Mouse (Mus musculus) forebrain, embryonic 15.5 days (tissue): ENCODE measurements around the gene Ric8a. TPM values are rescaled to one million over a fixed set of nuclear protein-coding genes. Genes with fewer than 3 reads are reported as not detected.

Experiments
- ATAC-seq: fragments of 200-750 bp; cut with Nextera tagmentation; replicated peaks from 2 replicates; pipeline ENCODE4 v1.8.0; 2017; ENCODE audit warnings: mild to moderate bottlenecking, moderate TSS enrichment, moderate library complexity
- H3K27ac ChIP-seq: fragments of 300-500 bp; sonication (generic); replicated peaks from 2 replicates; pipeline ENCODE4 v1.5.1; 2015; ENCODE audit warnings: mild to moderate bottlenecking, inconsistent platforms
- H3K27me3 ChIP-seq: fragments of 300-500 bp; sonication (generic); 2 replicates; pipeline ENCODE4 v1.6.1; 2015; ENCODE audit warnings: inconsistent platforms
- H3K36me3 ChIP-seq: fragments of 300-500 bp; sonication (generic); 2 replicates; pipeline ENCODE4 v1.6.1; 2015; ENCODE audit warnings: mild to moderate bottlenecking, inconsistent platforms
- H3K4me1 ChIP-seq: fragments of 300-500 bp; sonication (generic); 2 replicates; pipeline ENCODE4 v1.6.1; 2015; ENCODE audit warnings: inconsistent platforms
- H3K4me2 ChIP-seq: fragments of 300-500 bp; sonication (generic); replicated peaks from 2 replicates; pipeline ENCODE4 v1.6.1; 2015; ENCODE audit warnings: mild to moderate bottlenecking, inconsistent platforms
- H3K4me3 ChIP-seq: fragments of 300-500 bp; sonication (generic); 2 replicates; pipeline ENCODE4 v1.5.1; 2015; ENCODE audit warnings: mild to moderate bottlenecking, inconsistent platforms
- H3K9ac ChIP-seq: fragments of 300-500 bp; sonication (generic); replicated peaks from 2 replicates; pipeline ENCODE4 v1.6.1; 2015; ENCODE audit warnings: mild to moderate bottlenecking, inconsistent platforms
- H3K9me3 ChIP-seq: fragments of 300-500 bp; sonication (generic); 2 replicates; pipeline ENCODE4 v1.6.1; 2016; ENCODE audit warnings: inconsistent platforms
- WGBS: fragments of 180-500 bp; shearing (Covaris S2); methylation state at CpG from one replicate; pipeline ENCODE4 v1.1.7; 2015; ENCODE audit warnings: mixed read lengths; 5-methylcytosine and 5-hydroxymethylcytosine counted together
- polyA plus RNA-seq: library from polyadenylated mRNA; unstranded; fragments of >200 nt; fragmentation: Nextera tagmentation; extraction: Ambion mirVana; gene quantifications from 2 replicates; pipeline ENCODE4 v1.2.1, GENCODE M21; 2015

Ric8a gene
- polyA plus RNA-seq, 1 experiment from 2014 or later: 96.9 TPM

- no peaks in the 10 kb centered on the region for H3K36me3 ChIP-seq
- no peak within 1 kb of the TSS for H3K4me2 ChIP-seq
- H3K27ac ChIP-seq: no peak within 1 kb of the TSS
- no peaks in the 10 kb centered on the region for H3K9me3 ChIP-seq
- H3K4me1 ChIP-seq: peaks cover 7% of the 10 kb centered on the region; the same call in 1 of the 2 replicates
- H3K4me3 ChIP-seq: no peak within 1 kb of the TSS
- 46% methylated on average over 20 of the region's 20 CpGs for WGBS
- ATAC-seq: no peak
- no peak within 1 kb of the TSS for H3K9ac ChIP-seq
- H3K27me3 ChIP-seq: no peaks in the 10 kb centered on the region
These were observed 21.6 kb upstream of the Ric8a start, which contains the start of gene Urah for GRCm38 (mm10) chr7:140834968-140835757. TSS of gene Urah (plus strand) at chr7:140835018.

- H3K9me3 ChIP-seq: no peaks in the 10 kb centered on the region
- ATAC-seq: no peak
- H3K9ac ChIP-seq: no peak overlapping the region
- H3K36me3 ChIP-seq: no peaks in the 10 kb centered on the region
- H3K27me3 ChIP-seq: no peaks in the 10 kb centered on the region
- H3K4me1 ChIP-seq: peaks cover 7% of the 10 kb centered on the region; the same call in 1 of the 2 replicates
- no peak overlapping the region for H3K27ac ChIP-seq
- 72% methylated on average over 2 of the region's 2 CpGs for WGBS
- H3K4me2 ChIP-seq: no peak overlapping the region
- no peak overlapping the region for H3K4me3 ChIP-seq
These were observed 21.0 kb upstream of the Ric8a start for GRCm38 (mm10) chr7:140835758-140836087.

GRCm38 (mm10) chr7:140836243-140837115, 20.3 kb upstream of the Ric8a start:
- WGBS: 81% methylated on average over 9 of the region's 9 CpGs
- no peak for ATAC-seq
- no peak overlapping the region for H3K4me2 ChIP-seq
- no peak overlapping the region for H3K4me3 ChIP-seq
- no peaks in the 10 kb centered on the region for H3K36me3 ChIP-seq
- H3K4me1 ChIP-seq: peaks cover 7% of the 10 kb centered on the region; the same call in 1 of the 2 replicates
- no peak overlapping the region for H3K9ac ChIP-seq
- H3K9me3 ChIP-seq: no peaks in the 10 kb centered on the region
- no peaks in the 10 kb centered on the region for H3K27me3 ChIP-seq
- H3K27ac ChIP-seq: no peak overlapping the region

GRCm38 (mm10) chr7:140839556-140839955, 17.2 kb upstream of the Ric8a start:
- no peaks in the 10 kb centered on the region for H3K36me3 ChIP-seq
- 66% methylated on average over 5 of the region's 5 CpGs for WGBS
- H3K27ac ChIP-seq: no peak overlapping the region
- ATAC-seq: no peak
- no peaks in the 10 kb centered on the region for H3K9me3 ChIP-seq
- H3K4me2 ChIP-seq: no peak overlapping the region
- H3K4me3 ChIP-seq: no peak overlapping the region
- H3K9ac ChIP-seq: no peak overlapping the region
- peaks cover 7% of the 10 kb centered on the region; the same call in 1 of the 2 replicates for H3K4me1 ChIP-seq
- H3K27me3 ChIP-seq: peaks cover 3% of the 10 kb centered on the region; the same call in 1 of the 2 replicates

GRCm38 (mm10) chr7:140840750-140841735, 15.7 kb upstream of the Ric8a start:
- Histone ChIP-seq H3K36me3 (no peaks in the 10 kb centered on the region), H3K27me3 (peaks cover 3% of the 10 kb centered on the region; the same call in 1 of the 2 replicates), H3K4me1 (peaks cover 7% of the 10 kb centered on the region; the same call in 1 of the 2 replicates), H3K9me3 (no peaks in the 10 kb centered on the region), H3K4me3 (no peak overlapping the region), H3K4me2 (no peak overlapping the region), H3K27ac (no peak overlapping the region), H3K9ac (no peak overlapping the region)
- no peak for ATAC-seq
- 39% methylated on average over 19 of the region's 19 CpGs for WGBS

GRCm38 (mm10) chr7:140843806-140844205, 13.0 kb upstream of the Ric8a start:
- Histone ChIP-seq H3K4me1 (peaks cover 5% of the 10 kb centered on the region; the same call in 1 of the 2 replicates), H3K27ac (no peak overlapping the region), H3K4me3 (no peak overlapping the region), H3K27me3 (peaks cover 3% of the 10 kb centered on the region; the same call in 1 of the 2 replicates), H3K9ac (no peak overlapping the region), H3K4me2 (no peak overlapping the region), H3K36me3 (no peaks in the 10 kb centered on the region), H3K9me3 (no peaks in the 10 kb centered on the region)
- ATAC-seq: no peak
- 87% methylated on average over 7 of the region's 7 CpGs for WGBS

GRCm38 (mm10) chr7:140844905-140845665, 11.7 kb upstream of the Ric8a start, which contains the start of gene Scgb1c1:
TSS of gene Scgb1c1 (plus strand) at chr7:140845547.
- peak; percentile 85 for ATAC-seq
- H3K4me2 ChIP-seq: no peak within 1 kb of the TSS; the same call in 1 of the 2 replicates
- H3K36me3 ChIP-seq: no peaks in the 10 kb centered on the region
- peaks cover 3% of the 10 kb centered on the region; the same call in 1 of the 2 replicates for H3K4me1 ChIP-seq
- peaks cover 3% of the 10 kb centered on the region; the same call in 1 of the 2 replicates for H3K27me3 ChIP-seq
- H3K27ac ChIP-seq: no peak within 1 kb of the TSS
- H3K9ac ChIP-seq: no peak within 1 kb of the TSS
- no peak within 1 kb of the TSS for H3K4me3 ChIP-seq
- H3K9me3 ChIP-seq: no peaks in the 10 kb centered on the region
- 29% methylated on average over 14 of the region's 14 CpGs for WGBS

GRCm38 (mm10) chr7:140845683-140846082, 11.1 kb upstream of the Ric8a start:
- no peak for ATAC-seq
- H3K9ac ChIP-seq: no peak overlapping the region
- H3K4me2 ChIP-seq: no peak overlapping the region
- no peak overlapping the region for H3K27ac ChIP-seq
- H3K4me3 ChIP-seq: no peak overlapping the region
- H3K4me1 ChIP-seq: peaks cover 3% of the 10 kb centered on the region; the same call in 1 of the 2 replicates
- peaks cover 3% of the 10 kb centered on the region; the same call in 1 of the 2 replicates for H3K27me3 ChIP-seq
- H3K9me3 ChIP-seq: no peaks in the 10 kb centered on the region
- WGBS: 75% methylated on average over 4 of the region's 4 CpGs
- no peaks in the 10 kb centered on the region for H3K36me3 ChIP-seq

- Histone ChIP-seq H3K9me3 (no peaks in the 10 kb centered on the region), H3K4me3 (no peak overlapping the region), H3K4me1 (peaks cover 3% of the 10 kb centered on the region; the same call in 1 of the 2 replicates), H3K27ac (no peak overlapping the region), H3K9ac (no peak overlapping the region), H3K36me3 (peaks cover 3% of the 10 kb centered on the region; the same call in 1 of the 2 replicates), H3K27me3 (peaks cover 3% of the 10 kb centered on the region; the same call in 1 of the 2 replicates), H3K4me2 (no peak overlapping the region)
- no peak for ATAC-seq
- WGBS: 84% methylated on average over 10 of the region's 10 CpGs
These were observed 10.1 kb upstream of the Ric8a start for GRCm38 (mm10) chr7:140846676-140847075.

GRCm38 (mm10) chr7:140847755-140848580, 8.8 kb upstream of the Ric8a start, which contains the start of gene Odf3:
TSS of gene Odf3 (plus strand) at chr7:140847805.
- no peak within 1 kb of the TSS for H3K4me2 ChIP-seq
- ATAC-seq: no peak
- H3K4me3 ChIP-seq: no peak within 1 kb of the TSS
- no peaks in the 10 kb centered on the region; the same call in 1 of the 2 replicates for H3K27me3 ChIP-seq
- no peak within 1 kb of the TSS for H3K9ac ChIP-seq
- H3K4me1 ChIP-seq: peaks cover 3% of the 10 kb centered on the region; the same call in 1 of the 2 replicates
- no peak within 1 kb of the TSS for H3K27ac ChIP-seq
- no peaks in the 10 kb centered on the region for H3K9me3 ChIP-seq
- WGBS: 62% methylated on average over 11 of the region's 11 CpGs
- H3K36me3 ChIP-seq: peaks cover 13% of the 10 kb centered on the region
